Mouse (Mus musculus): Measurements from ENCODE around the gene Mybpc2.

DNA sequence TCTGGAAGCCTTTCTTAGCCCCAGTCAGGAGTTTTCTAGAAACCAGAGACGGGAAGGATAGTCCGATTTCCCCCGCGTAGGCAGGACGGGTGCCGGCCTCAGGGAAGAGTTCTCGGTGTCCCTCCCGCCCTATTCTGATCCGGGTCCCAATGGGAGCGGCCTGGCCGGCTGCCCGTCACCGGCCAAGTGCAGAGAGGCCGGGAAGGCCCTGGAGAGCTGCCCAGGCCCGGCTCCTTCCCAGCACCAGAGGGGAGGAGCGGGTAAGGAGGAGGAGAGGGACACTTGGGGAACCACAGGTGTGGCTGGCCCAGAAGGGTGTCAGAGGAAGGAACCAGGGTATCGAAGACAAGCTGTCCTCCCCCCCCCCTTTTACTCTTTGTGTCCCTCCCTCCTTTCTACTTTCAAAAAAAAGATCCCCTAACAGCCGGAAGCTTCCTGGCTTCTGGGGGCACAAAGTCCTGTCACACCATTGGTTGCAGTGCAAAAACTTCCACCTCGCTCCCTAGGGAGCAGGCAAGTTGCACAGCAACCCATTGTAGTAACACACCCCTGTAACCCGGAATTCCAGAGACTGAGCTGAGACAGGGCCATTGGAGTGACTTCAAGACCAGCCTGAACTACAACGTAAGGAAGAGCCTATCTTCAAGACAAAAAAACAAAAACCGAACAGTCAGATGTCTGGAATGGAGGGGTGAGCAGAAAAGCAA is 823 bp upstream of the Mybpc2 start:
- no peak for TF ChIP-seq POLR2A (IDR thresholded peaks at IDR 0.05; ENCODE audit: low read depth, low read length)
- TF ChIP-seq CTCF (conservative IDR thresholded peaks at IDR 0.05 in 1 of 2, IDR thresholded peaks at IDR 0.05 in 1 of 2; ENCODE audit: low read depth in 2 of 2, low read length in 2 of 2), result no peak
- no peak for TF ChIP-seq EP300 (IDR thresholded peaks at IDR 0.05; ENCODE audit: low read length)
- no peak for TF ChIP-seq BHLHE40 (IDR thresholded peaks at IDR 0.05; ENCODE audit: low read depth, low read length)
- TF ChIP-seq ZKSCAN1 (IDR thresholded peaks at IDR 0.05; ENCODE audit: borderline replicate concordance, low read depth, low read length), result no peak
- TF ChIP-seq HCFC1 (IDR thresholded peaks at IDR 0.05; ENCODE audit: low read depth, low read length), result no peak; the same call in 1 of the 2 replicates
- TF ChIP-seq JUND (conservative IDR thresholded peaks at IDR 0.05; ENCODE audit: low read depth, low read length), result no peak
- no peak for TF ChIP-seq NELFE (IDR thresholded peaks at IDR 0.05; ENCODE audit: low read depth, low read length)
- no peak for TF ChIP-seq MAZ (IDR thresholded peaks at IDR 0.05; ENCODE audit: low read depth, low read length)
- TF ChIP-seq GABPA (IDR thresholded peaks at IDR 0.05; ENCODE audit: insufficient replicate concordance, low read depth, low read length), result no peak
